Mouse (Mus musculus) megakaryocyte, embryonic 14.5 days (primary cell): ENCODE measurements at regions not wholly inside any gene's neighbourhood (a gene's known extent, or its start where the extent isn't known, plus 50 kb on each side); places are given as distances from the start of the nearest gene placed in this dataset.

Experiments
- FLI1 ChIP-seq: IDR thresholded peaks from 2 replicates; pipeline ENCODE4 v1.6.1; 2012; ENCODE audit warnings: low read length, inconsistent platforms, mixed read lengths
- GATA1 ChIP-seq: IDR thresholded peaks from 3 replicates; pipeline ENCODE4 v1.6.1; 2012; ENCODE audit warnings: mixed read lengths, low read length, inconsistent platforms, borderline replicate concordance

DNA sequence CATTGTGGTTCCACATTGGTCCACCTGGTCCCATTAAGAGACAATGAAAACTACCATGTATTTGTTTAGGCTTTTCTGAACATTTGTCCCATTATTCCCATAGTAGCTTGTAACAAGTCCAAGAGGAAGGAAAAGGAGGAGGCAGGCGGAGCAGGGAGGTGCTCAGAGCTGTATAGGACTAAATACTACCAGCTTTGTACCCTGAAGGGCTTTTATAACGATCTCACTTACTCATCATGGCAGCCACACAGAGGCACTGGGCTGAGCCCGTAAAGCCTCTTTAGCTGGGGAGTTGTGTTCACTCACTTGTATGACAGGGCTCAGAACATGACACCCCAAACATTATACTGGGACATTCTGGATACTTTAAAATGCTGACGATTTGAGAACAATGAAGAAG lies 425.4 kb downstream of the Nedd1 start:
- TF ChIP-seq GATA1 (no peak), FLI1 (no peak)
